Mouse (Mus musculus) adrenal gland (tissue): ENCODE data around the gene Ccdc88b.

Experiments used
- intact Hi-C: fragments of 180-260 bp; cut with DNase I; formaldehyde crosslinking; loops from one replicate; pipeline ENCODE4 v1.15.1; 2025
- microRNA-seq, 2 experiments: library from miRNA; unstranded; fragments of <30 nt; microRNA quantifications; one replicate each; pipeline ENCODE4; 2019

Gene Ccdc88b

GRCm38 (mm10) chr19:6830556-6831316 lies 27.3 kb downstream of the Ccdc88b start:
- intact Hi-C loops = no loop called here

- intact Hi-C loops = no loop called here
Measured at GRCm38 (mm10) chr19:6829870-6830555, 28.0 kb downstream of the Ccdc88b start.

GRCm38 (mm10) chr19:6829069-6829468 lies 28.9 kb downstream of the Ccdc88b start:
- intact Hi-C loops = no loop called here

- intact Hi-C loops = no loop called here
Measured at GRCm38 (mm10) chr19:6826601-6827000, 31.4 kb downstream of the Ccdc88b start.

GRCm38 (mm10) chr19:6825384-6825783 lies 32.6 kb downstream of the Ccdc88b start:
- intact Hi-C loops = no loop called here

GRCm38 (mm10) chr19:6820538-6821195 lies 37.3 kb downstream of the Ccdc88b start:
- intact Hi-C loops = no loop called here

GRCm38 (mm10) chr19:6819143-6819827 lies 38.7 kb downstream of the Ccdc88b start:
- intact Hi-C loops = no loop called here

- intact Hi-C loops = no loop called here
Measured at GRCm38 (mm10) chr19:6814958-6815357, 43.1 kb downstream of the Ccdc88b start.

- intact Hi-C loops = no loop called here
Measured at GRCm38 (mm10) chr19:6814366-6814765, 43.6 kb downstream of the Ccdc88b start.

Small RNA genes within 50 kb of the gene (microRNA-seq; reads per million reads assigned to microRNA genes)
- 0 reads per million in 2 experiments for gene Mir5046
